In the genomic region with DNA sequence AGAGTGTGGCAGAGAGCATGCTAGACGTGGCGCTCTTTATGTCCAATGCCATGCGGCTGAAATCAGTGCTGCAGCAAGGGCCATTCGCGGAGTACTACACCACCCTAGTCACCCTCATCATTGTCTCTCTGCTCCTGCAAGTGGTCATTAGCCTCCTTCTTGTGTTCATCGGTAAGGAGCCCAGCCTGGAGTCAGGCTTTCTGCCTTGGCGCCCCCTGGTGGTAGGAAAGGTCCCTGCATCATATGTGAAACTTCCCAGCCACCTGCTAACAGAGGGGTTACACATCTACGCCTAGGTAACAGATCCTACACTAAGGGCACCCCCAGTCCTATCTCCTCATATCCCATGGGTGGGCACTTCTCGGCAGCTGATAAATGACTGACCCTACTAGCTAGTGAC, we compare ENCODE assay signal across 8 mouse cellular contexts.
DNase-seq lines count a peak whose midpoint lies in the region; TF ChIP-seq lines count a peak whose summit lies in the region.
"Had no signal": no experiment of that assay in that cellular context is flagged by ENCODE, and none has a peak within 500 bp of the region (broad histone marks: within the 10 kb centered on the region; RNA-seq: fewer than 3 reads in every experiment).

No protein-coding gene starts in this region.

- no peak for DNase-seq in ES-E14 (ENCODE audit: low read depth, low spot score)
- DNase-seq in adrenal gland, postnatal 25 days: peak; percentile 83
- DNase-seq in embryonic facial prominence, embryonic 10.5 days (ENCODE audit: low spot score): peak; percentile 85
- peak; percentile 90 for DNase-seq in heart, embryonic 10.5 days (ENCODE audit: low spot score)
- peak; percentile 55 to 75 for DNase-seq in layer of hippocampus, postnatal 14 days (ENCODE audit: low spot score in 2 of 2)
- DNase-seq in lung, postnatal 36 days: peak; percentile 84
- DNase-seq in right cerebral cortex, postnatal 4 days: peak; percentile 74

- 34% methylated on average over 9 of the region's 9 CpGs for WGBS in embryonic facial prominence, embryonic 10.5 days
- 31% methylated on average over 9 of the region's 9 CpGs for WGBS in heart, embryonic 10.5 days

- H3K27me3 ChIP-seq in embryonic facial prominence, embryonic 10.5 days (replicated peaks; ENCODE audit: low read depth, poor library complexity, severe bottlenecking): peaks cover 21% of the 10 kb centered on the region
- peaks cover 21% of the 10 kb centered on the region for H3K27me3 ChIP-seq in heart, embryonic 10.5 days (ENCODE audit: insufficient read depth, poor library complexity, severe bottlenecking)

- in situ Hi-C loops in ES-E14 (cut with MboI; ENCODE audit: low sequenced_read_pairs in 2 of 2, unreplicated experiment in 2 of 2): loop anchor here (10.0 to 25.0 kb wide), 3 partner anchors 263 to 713 kb away; a partner anchor contains a TSS

- no peak overlapping the region for H3K27ac ChIP-seq in ES-E14 (ENCODE audit: insufficient read depth, low read depth, low read length, poor library complexity, severe bottlenecking)
- no peak overlapping the region for H3K27ac ChIP-seq in embryonic facial prominence, embryonic 10.5 days (replicated peaks)
- H3K27ac ChIP-seq in heart, embryonic 10.5 days: no peak overlapping the region
- H3K27ac ChIP-seq: limb, embryonic 12.5 days had no signal

- H3K9me3 ChIP-seq in ES-E14 (ENCODE audit: control insufficient read depth, insufficient read depth, low read depth, low read length): no peaks in the 10 kb centered on the region
- H3K9me3 ChIP-seq in embryonic facial prominence, embryonic 10.5 days: no peaks in the 10 kb centered on the region
- no peaks in the 10 kb centered on the region for H3K9me3 ChIP-seq in heart, embryonic 10.5 days
- H3K9me3 ChIP-seq: limb, embryonic 12.5 days had no signal

- no peaks in the 10 kb centered on the region for H3K36me3 ChIP-seq in ES-E14 (ENCODE audit: control insufficient read depth, insufficient read depth, low read length, poor library complexity, severe bottlenecking)
- no peaks in the 10 kb centered on the region for H3K36me3 ChIP-seq in embryonic facial prominence, embryonic 10.5 days (replicated peaks)
- no peaks in the 10 kb centered on the region for H3K36me3 ChIP-seq in heart, embryonic 10.5 days
- H3K36me3 ChIP-seq: limb, embryonic 12.5 days had no signal

- no peak overlapping the region for H3K9ac ChIP-seq in ES-E14 (ENCODE audit: insufficient read depth, low read depth, low read length, poor library complexity, severe bottlenecking)
- H3K9ac ChIP-seq: limb, embryonic 12.5 days had no signal

- no peak overlapping the region for H3K4me3 ChIP-seq in ES-E14 (ENCODE audit: insufficient read depth in 1 of 2, low read depth in 1 of 2, low read length in 2 of 2, poor library complexity in 1 of 2, severe bottlenecking in 1 of 2)
- no peak overlapping the region for H3K4me3 ChIP-seq in embryonic facial prominence, embryonic 10.5 days
- H3K4me3 ChIP-seq in heart, embryonic 10.5 days: no peak overlapping the region
- H3K4me3 ChIP-seq: limb, embryonic 12.5 days had no signal

- peaks cover 0 to 17% of the 10 kb centered on the region in 2 experiments; a peak in 1 of 4 replicates for H3K4me1 ChIP-seq in ES-E14 (ENCODE audit: control insufficient read depth in 2 of 2, insufficient read depth in 2 of 2, low read length in 2 of 2, poor library complexity in 1 of 2)
- H3K4me1 ChIP-seq in embryonic facial prominence, embryonic 10.5 days: peaks cover 41% of the 10 kb centered on the region
- H3K4me1 ChIP-seq in heart, embryonic 10.5 days: peaks cover 32% of the 10 kb centered on the region

TF ChIP-seq in ES-E14, 5 proteins besides CTCF, POLR2A, EP300 and RAD21:
- TF ChIP-seq CHD2 (IDR thresholded peaks at IDR 0.05; ENCODE audit: low read depth, low read length) (no peak), ZC3H11A (IDR thresholded peaks at IDR 0.05; ENCODE audit: borderline replicate concordance, low read depth, low read length) (peak; percentile 76; the same call in 1 of the 2 replicates), MAFK (IDR thresholded peaks at IDR 0.05; ENCODE audit: insufficient read depth, low read depth, low read length) (no peak)
